Mouse (Mus musculus): ENCODE data around the gene Scube2.

- no peak for TF ChIP-seq POLR2A (IDR thresholded peaks at IDR 0.05; ENCODE audit: insufficient read depth, low read depth, low read length)
- TF ChIP-seq CTCF (IDR thresholded peaks at IDR 0.05; ENCODE audit: insufficient read depth, low read depth, low read length), result no peak
Observed at GRCm38 (mm10) chr7:109768699-109769383, 96.6 kb downstream of the Scube2 start.

Measured in olfactory bulb, adult 2 months (tissue).